Mouse (Mus musculus) limb, embryonic 10.5 days (tissue): ENCODE measurements around the gene Tmem222. TPM values are rescaled to one million over a fixed set of nuclear protein-coding genes. Genes with fewer than 3 reads are reported as not detected.

ENCODE experiments used
- DNase-seq: peaks from one replicate; pipeline ENCODE4 v3.0.0-alpha.2; 2017; ENCODE audit warnings: low spot score
- H3K27ac ChIP-seq: fragments of 300-500 bp; sonication (generic); 2 replicates; pipeline ENCODE4 v1.5.1; 2016; ENCODE audit warnings: mild to moderate bottlenecking
- H3K27me3 ChIP-seq: fragments of 300-500 bp; sonication (generic); 2 replicates; pipeline ENCODE4 v1.6.1; 2016; ENCODE audit warnings: low read depth, mild to moderate bottlenecking; ENCODE audit not compliant: poor library complexity, severe bottlenecking
- H3K36me3 ChIP-seq: fragments of 300-500 bp; sonication (generic); 2 replicates; pipeline ENCODE4 v1.6.1; 2016; ENCODE audit warnings: mild to moderate bottlenecking, moderate library complexity
- H3K4me1 ChIP-seq: fragments of 300-500 bp; sonication (generic); 2 replicates; pipeline ENCODE4 v1.6.1; 2016
- H3K4me3 ChIP-seq: fragments of 300-500 bp; sonication (generic); 2 replicates; pipeline ENCODE4 v1.5.1; 2016; ENCODE audit warnings: mild to moderate bottlenecking, moderate library complexity
- H3K9me3 ChIP-seq: fragments of 300-500 bp; sonication (generic); replicated peaks from 2 replicates; pipeline ENCODE4 v1.6.1; 2016; ENCODE audit warnings: mild to moderate bottlenecking
- WGBS: fragments of 180-500 bp; shearing (Covaris S2); methylation state at CpG from one replicate; pipeline ENCODE4 v1.1.7; 2016; 5-methylcytosine and 5-hydroxymethylcytosine counted together
- polyA plus RNA-seq: library from polyadenylated mRNA; unstranded; fragments of >200 nt; fragmentation: Nextera tagmentation; extraction: Ambion mirVana; gene quantifications from 2 replicates; pipeline ENCODE4 v1.2.1, GENCODE M21; 2016

The Tmem222 gene
- polyA plus RNA-seq, 1 experiment from 2014 or later = 98.5 TPM

GRCm38 (mm10) chr4:133298516-133299365 lies 21.1 kb upstream of the Tmem222 start:
- Histone ChIP-seq H3K27ac (no peak overlapping the region), H3K36me3 (peaks cover 58% of the 10 kb centered on the region), H3K9me3 (no peaks in the 10 kb centered on the region), H3K4me3 (no peak overlapping the region), H3K4me1 (peaks cover 31% of the 10 kb centered on the region), H3K27me3 (peaks cover 15% of the 10 kb centered on the region)
- DNase-seq = no peak
- 23% methylated on average over 12 of the region's 12 CpGs for WGBS

DNA sequence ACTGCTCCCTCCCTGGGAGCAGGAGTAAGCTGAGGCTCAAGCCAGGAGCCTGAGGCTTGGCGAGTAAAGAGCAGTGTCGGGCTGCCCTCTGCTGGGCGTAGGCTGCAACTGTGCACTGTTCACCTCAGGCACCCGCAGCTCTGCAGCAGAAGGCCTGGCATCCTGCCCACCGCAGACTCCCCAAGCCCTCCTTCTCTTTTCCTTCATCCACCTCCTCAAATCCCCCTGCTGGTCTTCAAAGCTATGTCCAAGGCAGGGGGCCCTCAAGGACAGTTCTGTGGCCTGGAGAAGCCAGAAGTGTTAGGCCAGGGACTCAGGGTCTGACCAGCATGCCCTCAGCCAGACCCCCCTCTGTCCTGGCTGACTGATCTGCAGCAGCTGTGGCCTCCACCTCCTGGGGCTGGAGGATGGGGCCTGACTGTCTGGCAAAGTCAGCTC lies 20.2 kb upstream of the Tmem222 start:
- peaks cover 22% of the 10 kb centered on the region for H3K27me3 ChIP-seq
- H3K9me3 ChIP-seq = no peaks in the 10 kb centered on the region
- H3K4me1 ChIP-seq = peaks cover 41% of the 10 kb centered on the region
- no peak overlapping the region for H3K4me3 ChIP-seq
- WGBS = 0% methylated on average over 5 of the region's 5 CpGs
- peaks cover 53% of the 10 kb centered on the region for H3K36me3 ChIP-seq
- H3K27ac ChIP-seq = peak overlapping the region; percentile 26; the same call in 1 of the 2 replicates
- peak; percentile 89 for DNase-seq

DNA sequence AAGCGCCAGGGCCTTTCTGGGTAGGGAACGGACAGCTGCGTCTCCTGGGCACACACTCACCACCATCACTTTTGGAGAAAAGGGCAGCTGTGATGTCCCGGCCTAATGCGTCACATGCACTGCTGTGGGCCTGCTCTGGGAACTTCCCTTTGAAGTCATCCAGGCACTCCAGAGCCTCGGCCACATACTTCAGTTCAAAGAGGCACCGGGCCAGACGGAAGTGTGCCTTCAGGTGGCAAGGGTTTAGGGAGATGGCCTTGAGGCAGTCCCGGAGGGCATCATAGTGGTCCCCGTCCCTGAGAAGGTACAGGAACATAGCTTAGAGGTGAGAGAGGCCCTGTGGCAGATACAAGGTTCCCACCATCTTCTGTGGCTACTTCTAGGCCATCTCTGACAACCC lies 19.8 kb upstream of the Tmem222 start:
- H3K4me3 ChIP-seq = no peak overlapping the region
- peaks cover 25% of the 10 kb centered on the region for H3K27me3 ChIP-seq
- H3K9me3 ChIP-seq = no peaks in the 10 kb centered on the region
- DNase-seq = no peak
- H3K36me3 ChIP-seq = peaks cover 53% of the 10 kb centered on the region
- H3K4me1 ChIP-seq = peaks cover 45% of the 10 kb centered on the region
- WGBS = 47% methylated on average over 10 of the region's 10 CpGs
- peak overlapping the region; percentile 26; the same call in 1 of the 2 replicates for H3K27ac ChIP-seq

DNA sequence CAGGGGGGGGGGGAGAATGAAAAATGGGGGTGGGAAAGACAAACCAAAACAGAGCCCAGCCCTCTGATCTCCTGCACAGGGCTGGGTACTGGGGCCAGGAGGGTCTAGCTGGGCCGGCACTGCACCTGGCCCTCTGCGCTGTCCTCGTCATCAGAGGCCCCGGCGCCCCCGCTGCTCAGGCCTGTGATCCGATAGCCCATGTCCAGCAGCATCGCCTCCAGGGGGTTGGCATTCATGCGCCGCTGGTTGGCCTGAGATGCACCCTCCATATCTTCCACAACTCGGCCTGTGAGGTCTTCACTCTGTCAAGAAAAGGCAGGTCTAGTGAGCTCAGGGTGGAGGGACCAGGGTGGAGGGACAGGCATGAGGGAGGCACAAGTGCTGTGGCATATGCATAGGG lies 16.5 kb upstream of the Tmem222 start:
- peak overlapping the region; percentile 26; the same call in 1 of the 2 replicates for H3K4me3 ChIP-seq
- peaks cover 25% of the 10 kb centered on the region for H3K27me3 ChIP-seq
- peaks cover 26% of the 10 kb centered on the region for H3K36me3 ChIP-seq
- peaks cover 43% of the 10 kb centered on the region for H3K4me1 ChIP-seq
- 27% methylated on average over 11 of the region's 11 CpGs for WGBS
- DNase-seq = no peak
- H3K9me3 ChIP-seq = no peaks in the 10 kb centered on the region
- peak overlapping the region; percentile 81 for H3K27ac ChIP-seq

DNA sequence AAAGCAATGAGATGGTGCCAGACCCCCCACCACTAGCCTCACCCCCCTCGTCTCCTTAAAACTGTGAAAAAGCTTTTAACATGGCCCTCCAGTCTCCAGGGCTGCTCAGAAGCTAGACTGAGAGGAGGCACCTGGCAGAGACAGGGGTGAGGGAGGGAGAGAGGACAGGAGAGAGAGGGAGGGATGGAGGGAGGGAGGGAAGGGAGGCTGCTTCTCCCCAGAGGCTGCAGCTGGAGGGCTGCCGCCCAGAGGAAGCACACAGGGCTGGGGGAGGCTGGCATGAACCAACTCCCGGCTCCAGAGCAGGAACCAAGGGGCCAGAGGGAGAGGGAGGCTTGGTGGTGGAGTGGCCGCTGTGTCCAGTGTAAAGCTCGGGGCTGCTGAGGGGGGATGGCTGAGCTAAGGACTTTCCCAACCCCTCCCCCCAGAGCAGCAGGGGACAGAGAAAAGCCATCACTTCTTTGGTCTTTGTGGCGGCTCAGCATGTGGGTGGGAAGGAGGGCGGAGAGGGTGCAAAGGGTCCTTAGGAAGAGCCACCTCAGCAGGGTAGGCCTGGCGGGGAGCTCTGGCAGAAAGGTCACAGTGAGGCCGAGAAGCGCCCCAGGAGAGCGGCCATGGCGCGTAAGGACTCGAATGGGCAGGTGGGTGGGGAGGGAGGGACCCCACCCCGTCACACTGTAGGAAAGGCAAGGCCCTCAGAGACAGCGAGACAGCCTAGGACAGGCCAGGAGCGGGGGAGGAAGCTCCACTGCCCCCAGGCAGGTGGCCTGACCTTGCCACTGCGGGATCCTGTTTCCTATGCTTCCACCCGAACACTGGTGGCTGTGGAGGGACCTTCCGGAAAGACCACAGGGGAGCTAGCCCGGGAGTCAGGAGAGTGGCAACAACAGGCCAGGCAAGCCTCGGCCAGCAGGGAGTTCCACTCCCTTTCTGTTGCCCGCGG lies 15.6 kb upstream of the Tmem222 start:
- H3K4me3 ChIP-seq = peak overlapping the region; percentile 26
- peaks cover 25% of the 10 kb centered on the region for H3K27me3 ChIP-seq
- H3K9me3 ChIP-seq = no peaks in the 10 kb centered on the region
- H3K36me3 ChIP-seq = peaks cover 26% of the 10 kb centered on the region
- H3K4me1 ChIP-seq = peaks cover 34% of the 10 kb centered on the region
- H3K27ac ChIP-seq = peak overlapping the region; percentile 81
- WGBS = 10% methylated on average over 24 of the region's 24 CpGs
- DNase-seq = peak; percentile 53

DNA sequence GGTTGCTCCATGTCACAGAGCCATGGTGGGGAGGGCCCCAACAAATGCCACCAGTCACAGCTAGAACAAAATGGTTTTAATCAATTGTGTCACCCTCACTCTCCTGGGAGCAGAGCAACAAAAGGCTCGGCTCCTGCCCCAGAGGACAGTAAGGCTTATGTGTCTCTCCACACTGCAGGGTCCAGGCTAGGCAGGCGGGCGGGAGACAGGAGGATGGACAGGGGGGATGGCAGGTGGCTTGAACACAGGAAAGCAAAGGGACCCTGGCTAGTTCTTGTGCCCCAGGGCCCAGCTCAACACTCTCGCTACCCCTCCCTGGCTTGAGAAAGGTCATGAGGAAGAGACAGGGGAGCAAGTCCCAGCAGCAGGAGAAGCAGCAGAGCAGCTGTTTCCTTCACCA lies 14.8 kb upstream of the Tmem222 start:
- Histone ChIP-seq H3K9me3 (no peaks in the 10 kb centered on the region), H3K4me3 (no peak overlapping the region; the same call in 1 of the 2 replicates), H3K4me1 (peaks cover 26% of the 10 kb centered on the region), H3K36me3 (peaks cover 26% of the 10 kb centered on the region), H3K27ac (peak overlapping the region; percentile 81), H3K27me3 (peaks cover 25% of the 10 kb centered on the region)
- WGBS = 65% methylated on average over 4 of the region's 4 CpGs
- no peak for DNase-seq

GRCm38 (mm10) chr4:133291255-133291654 lies 13.7 kb upstream of the Tmem222 start:
- Histone ChIP-seq H3K27me3 (peaks cover 25% of the 10 kb centered on the region), H3K9me3 (no peaks in the 10 kb centered on the region), H3K4me1 (peaks cover 24% of the 10 kb centered on the region), H3K4me3 (no peak overlapping the region), H3K27ac (no peak overlapping the region), H3K36me3 (peaks cover 17% of the 10 kb centered on the region)
- DNase-seq = no peak
- WGBS = 98% methylated on average over 1 of the region's 1 CpGs

DNA sequence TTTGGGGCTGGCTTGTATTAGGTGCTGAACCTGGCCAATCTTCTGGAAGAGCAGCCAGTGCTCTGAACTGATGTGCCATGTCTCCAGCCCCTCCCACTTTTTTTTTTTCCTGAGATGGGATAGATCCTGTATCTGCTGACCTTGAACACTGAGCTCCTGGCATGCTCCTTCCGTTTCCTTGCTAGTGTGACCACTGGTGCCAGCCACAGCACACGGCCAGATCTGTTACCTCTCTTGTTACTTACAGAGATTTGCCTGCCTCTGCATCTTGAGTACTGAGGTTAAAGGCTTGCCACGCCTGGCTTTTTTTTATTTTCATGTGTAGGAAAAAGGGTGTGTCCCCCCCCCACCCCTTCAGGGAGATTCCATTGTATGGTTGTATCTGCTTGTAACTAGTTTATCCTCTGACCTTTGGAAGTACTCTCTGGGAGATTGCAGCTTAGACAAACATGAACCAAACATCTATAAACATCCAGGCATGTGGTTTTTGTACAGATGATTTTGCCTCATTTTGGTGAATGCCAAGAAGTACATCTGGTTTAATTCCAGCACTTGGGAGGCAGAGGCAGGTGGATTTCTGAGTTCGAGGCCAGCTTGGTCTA lies 9.0 kb upstream of the Tmem222 start:
- 84% methylated on average over 4 of the region's 4 CpGs for WGBS

GRCm38 (mm10) chr4:133285950-133286349 lies 8.4 kb upstream of the Tmem222 start:
- Histone ChIP-seq H3K4me1 (peaks cover 26% of the 10 kb centered on the region), H3K27ac (no peak overlapping the region), H3K27me3 (no peaks in the 10 kb centered on the region), H3K9me3 (no peaks in the 10 kb centered on the region), H3K36me3 (no peaks in the 10 kb centered on the region), H3K4me3 (no peak overlapping the region)
- 85% methylated on average over 5 of the region's 5 CpGs for whole genome bisulfite sequencing
- no peak for DNase-seq

More for the DNA sequence above, 9.0 kb upstream of the Tmem222 start:
- no peaks in the 10 kb centered on the region for H3K36me3 ChIP-seq
- H3K27me3 ChIP-seq = no peaks in the 10 kb centered on the region
- H3K9me3 ChIP-seq = no peaks in the 10 kb centered on the region
- no peak for DNase-seq
- no peak overlapping the region for H3K27ac ChIP-seq
- H3K4me3 ChIP-seq = no peak overlapping the region
- peaks cover 20% of the 10 kb centered on the region for H3K4me1 ChIP-seq

GRCm38 (mm10) chr4:133285299-133285698 lies 7.7 kb upstream of the Tmem222 start:
- peaks cover 27% of the 10 kb centered on the region for H3K4me1 ChIP-seq
- no peaks in the 10 kb centered on the region for H3K9me3 ChIP-seq
- WGBS = 91% methylated on average over 3 of the region's 3 CpGs
- H3K27me3 ChIP-seq = no peaks in the 10 kb centered on the region
- H3K27ac ChIP-seq = peak overlapping the region; percentile 15
- no peaks in the 10 kb centered on the region for H3K36me3 ChIP-seq
- H3K4me3 ChIP-seq = no peak overlapping the region
- no peak for DNase-seq

GRCm38 (mm10) chr4:133282656-133283055 lies 5.1 kb upstream of the Tmem222 start:
- DNase-seq = peak; percentile 59
- Histone ChIP-seq H3K4me1 (peaks cover 35% of the 10 kb centered on the region), H3K36me3 (no peaks in the 10 kb centered on the region), H3K27me3 (no peaks in the 10 kb centered on the region), H3K4me3 (peak overlapping the region; percentile 39), H3K9me3 (no peaks in the 10 kb centered on the region), H3K27ac (peak overlapping the region; percentile 94)
- 6% methylated on average over 4 of the region's 4 CpGs for WGBS

DNA sequence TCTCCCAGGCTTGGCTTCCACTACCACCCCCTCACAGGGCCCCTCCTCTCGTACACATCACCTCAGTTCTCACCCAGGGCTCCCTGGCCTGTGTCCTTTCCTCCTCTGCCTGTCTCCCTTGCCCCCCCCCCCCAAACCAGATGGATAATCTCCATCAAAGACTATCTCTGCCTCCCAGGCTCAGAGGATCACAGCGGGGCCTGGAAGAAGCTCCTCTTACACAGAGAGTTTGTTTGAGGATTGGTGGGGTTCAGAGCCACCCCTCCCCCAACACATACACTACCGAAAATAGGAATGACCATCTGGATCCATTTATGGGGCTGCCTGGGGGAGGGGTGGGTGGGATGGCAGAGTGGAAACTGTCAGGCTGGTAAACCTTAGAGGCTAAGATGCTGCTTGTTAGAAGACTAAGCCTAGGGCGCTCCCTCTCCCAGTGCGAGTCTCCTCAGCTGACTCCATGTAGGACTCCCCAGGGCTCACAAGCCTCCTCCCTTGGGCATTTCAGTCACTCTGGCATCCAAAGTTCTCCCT lies 4.4 kb upstream of the Tmem222 start:
- peak overlapping the region; percentile 39 for H3K4me3 ChIP-seq
- H3K27me3 ChIP-seq = no peaks in the 10 kb centered on the region
- H3K36me3 ChIP-seq = no peaks in the 10 kb centered on the region
- WGBS = 2% methylated on average over 5 of the region's 5 CpGs
- H3K27ac ChIP-seq = peak overlapping the region; percentile 94
- peaks cover 37% of the 10 kb centered on the region for H3K4me1 ChIP-seq
- peak; percentile 79 for DNase-seq
- H3K9me3 ChIP-seq = no peaks in the 10 kb centered on the region
